In the genomic region with DNA sequence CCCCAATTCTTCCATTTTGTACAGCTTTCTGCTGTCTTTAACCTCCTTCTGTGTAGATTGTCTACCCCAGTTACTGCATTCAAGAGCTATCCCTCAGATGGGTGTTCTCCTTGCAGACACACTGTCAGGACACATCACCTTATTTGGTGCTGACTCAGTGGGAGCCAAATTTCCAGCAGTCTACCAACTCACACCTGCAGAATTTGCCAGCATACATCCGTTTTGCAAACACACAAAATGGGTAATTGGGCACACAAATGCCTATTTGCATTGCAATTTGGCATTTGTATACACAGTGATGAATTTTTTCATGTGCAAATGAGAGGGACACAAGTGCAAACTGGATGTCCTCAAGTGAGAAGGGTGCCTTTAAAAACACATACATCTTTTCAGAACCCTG, we compare ENCODE assay signal across 17 mouse cellular contexts.
"Had no signal": no experiment of that assay in that cellular context is flagged by ENCODE, and none has a peak within 500 bp of the region (broad histone marks: within the 10 kb centered on the region; RNA-seq: fewer than 3 reads in every experiment).

No protein-coding gene starts in this region.

- H3K36me3 ChIP-seq: lung, embryonic 15.5 days; midbrain, embryonic 13.5 days; midbrain, embryonic 15.5 days; neural tube, embryonic 12.5 days; stomach, embryonic 15.5 days had no signal

- H3K27me3 ChIP-seq: lung, embryonic 15.5 days; megakaryocyte, embryonic 14.5 days; midbrain, embryonic 13.5 days; midbrain, embryonic 15.5 days; neural tube, embryonic 12.5 days; stomach, embryonic 15.5 days had no signal

- H3K9ac ChIP-seq: lung, embryonic 15.5 days; midbrain, embryonic 13.5 days; midbrain, embryonic 15.5 days; neural tube, embryonic 12.5 days; stomach, embryonic 15.5 days had no signal

- H3K4me3 ChIP-seq: lung, embryonic 15.5 days; megakaryocyte, embryonic 14.5 days; midbrain, embryonic 13.5 days; midbrain, embryonic 15.5 days; neural tube, embryonic 12.5 days; stomach, embryonic 15.5 days had no signal

- H3K9me3 ChIP-seq: lung, embryonic 15.5 days; megakaryocyte, embryonic 14.5 days; midbrain, embryonic 13.5 days; midbrain, embryonic 15.5 days; neural tube, embryonic 12.5 days; stomach, embryonic 15.5 days had no signal

- DNase-seq: lung, adult 2 months; lung, postnatal 14 days; lung, postnatal 36 days; right cerebral cortex, postnatal 14 days; thymus, adult 2 months; thymus, postnatal 25 days; thymus, postnatal 4 days had no signal

- H3K27ac ChIP-seq: lung, embryonic 15.5 days; macrophage; midbrain, embryonic 13.5 days; midbrain, embryonic 15.5 days; neural tube, embryonic 12.5 days; stomach, embryonic 15.5 days; stomach, postnatal 0 days had no signal

- H3K4me2 ChIP-seq: lung, embryonic 15.5 days; midbrain, embryonic 11.5 days; midbrain, embryonic 13.5 days; midbrain, embryonic 15.5 days; neural tube, embryonic 12.5 days; stomach, embryonic 15.5 days had no signal

- ATAC-seq: lung, postnatal 0 days; midbrain, embryonic 13.5 days; midbrain, embryonic 15.5 days had no signal

- H3K4me1 ChIP-seq: lung, embryonic 15.5 days; megakaryocyte, embryonic 14.5 days; neural tube, embryonic 12.5 days; stomach, embryonic 15.5 days had no signal
